Mouse (Mus musculus): ENCODE data around the gene Src.

DNA sequence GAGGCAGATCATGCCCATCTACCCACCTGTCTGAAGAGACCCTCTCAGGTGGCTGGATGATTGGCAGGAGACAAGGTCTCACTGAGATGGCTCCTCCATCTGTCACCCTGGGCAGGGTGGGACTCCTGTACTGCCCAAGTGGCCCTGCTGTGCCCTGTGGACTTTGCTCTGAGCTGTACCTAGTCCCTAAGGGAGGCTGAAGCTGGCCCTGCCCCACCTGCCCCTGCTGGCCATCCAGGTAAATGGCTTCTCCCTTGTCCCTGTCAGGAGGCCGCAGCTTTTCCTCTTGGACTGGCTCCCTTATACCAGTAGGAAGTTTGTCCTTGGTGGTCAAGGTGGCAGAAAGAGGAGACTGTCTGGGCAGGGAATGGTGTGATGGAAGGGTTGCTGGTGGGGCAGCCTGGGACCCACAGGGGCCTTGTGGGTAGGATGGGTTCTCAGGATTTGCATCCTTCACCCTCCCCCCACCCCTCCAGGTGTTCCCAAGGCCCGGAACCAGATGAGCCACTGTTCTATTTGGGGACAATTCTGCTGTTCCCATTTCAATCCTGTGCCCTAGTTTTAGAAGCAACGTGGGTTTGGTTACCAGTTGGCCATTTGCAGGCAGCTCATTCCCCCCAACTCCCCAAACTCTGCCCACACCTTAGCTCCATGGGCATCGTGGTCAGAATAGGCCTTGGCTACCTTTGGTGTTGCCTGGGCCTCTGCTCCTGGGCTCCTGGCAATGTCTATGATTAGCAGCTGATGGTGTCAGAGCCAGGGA is 12.6 kb downstream of the Src start:
- TF ChIP-seq CTCF (IDR thresholded peaks at IDR 0.05; ENCODE audit: extremely low read depth, insufficient read depth, low read length) (no peak), POLR2A (IDR thresholded peaks at IDR 0.05; ENCODE audit: extremely low read depth, insufficient read depth, low read length) (no peak)

All from cortical plate, adult 2 months (tissue).